Mouse (Mus musculus): ENCODE measurements around the gene Cmip.

Gene Cmip

GRCm38 (mm10) chr8:117297913-117298518 is 41.2 kb downstream of the Cmip start:
- ATAC-seq (ENCODE audit: low TSS enrichment), result no peak

- no peak for ATAC-seq (ENCODE audit: low TSS enrichment)
These were observed 42.3 kb downstream of the Cmip start for GRCm38 (mm10) chr8:117299204-117299603.

GRCm38 (mm10) chr8:117300188-117300587 is 43.3 kb downstream of the Cmip start:
- no peak for ATAC-seq (ENCODE audit: low TSS enrichment)

GRCm38 (mm10) chr8:117301457-117302041 is 44.7 kb downstream of the Cmip start:
- ATAC-seq (ENCODE audit: low TSS enrichment), result no peak

GRCm38 (mm10) chr8:117302072-117302471 is 45.2 kb downstream of the Cmip start:
- no peak for ATAC-seq (ENCODE audit: low TSS enrichment)

GRCm38 (mm10) chr8:117303666-117304065 is 46.8 kb downstream of the Cmip start:
- ATAC-seq (ENCODE audit: low TSS enrichment), result no peak

- no peak for ATAC-seq (ENCODE audit: low TSS enrichment)
These were observed 48.5 kb downstream of the Cmip start for GRCm38 (mm10) chr8:117305405-117305804.

GRCm38 (mm10) chr8:117306756-117307155 is 49.9 kb downstream of the Cmip start:
- ATAC-seq (ENCODE audit: low TSS enrichment), result no peak

DNA sequence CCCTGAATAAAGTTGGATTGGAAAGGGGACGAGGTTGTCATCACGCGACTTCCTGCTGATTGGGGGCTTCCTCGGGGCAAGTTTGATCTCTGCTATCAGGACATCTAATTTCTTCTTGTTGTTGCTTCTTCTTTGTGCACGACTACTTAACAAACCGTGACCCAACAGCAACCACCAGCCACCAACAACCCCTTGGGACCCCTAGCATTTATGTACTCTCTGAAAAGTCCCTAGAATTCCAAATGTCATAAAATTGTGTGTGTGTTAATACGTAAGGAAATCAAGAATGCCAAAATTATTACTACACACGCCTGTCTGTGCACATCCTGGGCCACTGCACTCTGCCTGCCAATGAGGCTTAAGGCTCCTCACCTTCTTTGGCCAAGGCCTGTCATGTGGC is 50.4 kb downstream of the Cmip start:
- ATAC-seq (ENCODE audit: low TSS enrichment), result no peak

- ATAC-seq (ENCODE audit: low TSS enrichment), result no peak
These were observed 51.6 kb downstream of the Cmip start for GRCm38 (mm10) chr8:117308303-117309095.

DNA sequence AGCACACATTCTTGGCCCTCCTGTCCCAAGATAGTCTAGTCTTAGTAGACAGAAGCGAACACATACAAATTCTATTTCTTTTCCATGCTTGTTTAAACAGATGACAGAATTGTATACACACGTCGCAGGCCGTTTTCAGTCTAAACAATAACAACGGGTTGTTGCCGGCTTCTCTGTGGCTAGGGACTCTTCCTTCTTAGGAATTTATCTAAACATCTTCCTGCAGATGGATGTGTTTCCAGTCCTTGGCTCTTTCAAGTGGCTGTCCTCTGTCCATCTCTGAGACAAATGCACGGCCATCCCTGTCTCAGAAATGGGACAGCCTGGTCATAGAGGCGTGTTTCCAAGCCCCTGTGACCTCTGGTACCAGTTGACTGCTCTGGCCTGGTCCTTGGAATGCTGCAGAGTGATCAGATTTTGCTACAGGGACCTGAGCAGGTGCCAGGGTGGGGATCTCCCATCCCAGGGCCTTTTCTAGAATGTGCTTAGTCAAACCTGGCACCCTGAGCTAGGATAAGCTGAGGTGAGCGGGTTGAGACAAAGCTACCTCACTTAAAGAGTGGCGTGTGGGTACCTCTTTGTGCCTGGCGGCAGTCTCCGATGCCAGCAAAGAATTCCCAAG is 52.9 kb downstream of the Cmip start:
- ATAC-seq (ENCODE audit: low TSS enrichment), result no peak

GRCm38 (mm10) chr8:117310961-117311561 is 54.2 kb downstream of the Cmip start:
- ATAC-seq (ENCODE audit: low TSS enrichment), result no peak

DNA sequence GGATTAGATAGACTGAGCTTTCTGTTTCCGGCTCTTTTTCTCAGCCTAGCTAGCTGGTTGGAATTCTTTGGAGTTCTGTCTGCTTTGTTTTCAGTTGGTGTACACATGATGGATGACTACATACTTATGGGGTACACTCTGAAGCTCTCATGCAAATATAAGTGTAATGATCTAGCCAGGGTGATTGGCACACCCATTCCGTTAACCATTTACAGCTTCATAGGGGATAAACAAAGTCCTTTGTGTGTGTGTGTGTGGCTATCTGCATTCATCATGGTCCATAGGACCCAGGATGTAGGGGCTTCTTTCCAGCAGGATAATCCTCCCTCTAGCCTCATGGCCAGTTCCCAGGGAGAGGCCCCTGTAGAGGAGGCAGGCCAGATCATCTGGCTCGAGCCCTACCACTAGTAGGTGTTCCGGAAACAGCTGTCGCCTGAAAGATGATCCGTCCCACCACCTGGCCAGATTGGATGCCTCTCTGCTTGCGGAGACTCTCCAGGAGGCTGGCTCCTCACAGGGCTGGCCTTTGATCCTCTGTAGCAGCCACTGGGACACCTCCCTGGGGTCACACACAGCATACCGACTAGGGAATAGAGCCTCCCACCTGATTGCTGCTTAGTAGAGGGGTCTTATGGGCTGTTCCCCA is 57.6 kb downstream of the Cmip start:
- ATAC-seq (ENCODE audit: low TSS enrichment), result 0 out of 2 replicates have a peak, but pooled peaks have one; percentile 7

- ATAC-seq (ENCODE audit: low TSS enrichment), result no peak
These were observed 58.9 kb downstream of the Cmip start for GRCm38 (mm10) chr8:117315727-117316126.

DNA sequence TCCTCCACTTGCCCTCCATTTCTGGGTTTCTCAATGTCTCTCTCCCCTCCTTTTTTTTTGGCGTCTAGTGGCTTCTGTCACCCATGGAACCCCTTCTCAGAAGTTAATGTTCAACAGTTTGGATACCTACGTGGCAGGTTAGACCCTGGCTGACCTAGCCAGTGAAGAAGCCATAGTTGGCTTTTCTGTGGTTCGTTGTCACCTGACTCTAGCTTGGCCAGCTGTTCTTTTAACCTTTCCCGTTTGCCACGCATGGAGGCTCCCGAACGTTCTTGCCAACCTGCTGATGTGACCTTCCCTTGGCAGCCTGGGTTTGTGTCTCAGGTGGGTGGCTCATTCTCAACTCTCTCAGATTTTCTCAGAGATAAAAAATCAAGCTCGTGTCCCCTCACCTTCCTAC is 60.6 kb downstream of the Cmip start:
- no peak for ATAC-seq (ENCODE audit: low TSS enrichment)

GRCm38 (mm10) chr8:117318911-117319826 is 62.3 kb downstream of the Cmip start:
- ATAC-seq (ENCODE audit: low TSS enrichment), result no peak

GRCm38 (mm10) chr8:117320616-117321015 is 63.8 kb downstream of the Cmip start:
- no peak for ATAC-seq (ENCODE audit: low TSS enrichment)

- no peak for ATAC-seq (ENCODE audit: low TSS enrichment)
These were observed 64.4 kb downstream of the Cmip start for GRCm38 (mm10) chr8:117321232-117321631.

GRCm38 (mm10) chr8:117322021-117322420 is 65.2 kb downstream of the Cmip start:
- peak; percentile 85 for ATAC-seq (ENCODE audit: low TSS enrichment)

DNA sequence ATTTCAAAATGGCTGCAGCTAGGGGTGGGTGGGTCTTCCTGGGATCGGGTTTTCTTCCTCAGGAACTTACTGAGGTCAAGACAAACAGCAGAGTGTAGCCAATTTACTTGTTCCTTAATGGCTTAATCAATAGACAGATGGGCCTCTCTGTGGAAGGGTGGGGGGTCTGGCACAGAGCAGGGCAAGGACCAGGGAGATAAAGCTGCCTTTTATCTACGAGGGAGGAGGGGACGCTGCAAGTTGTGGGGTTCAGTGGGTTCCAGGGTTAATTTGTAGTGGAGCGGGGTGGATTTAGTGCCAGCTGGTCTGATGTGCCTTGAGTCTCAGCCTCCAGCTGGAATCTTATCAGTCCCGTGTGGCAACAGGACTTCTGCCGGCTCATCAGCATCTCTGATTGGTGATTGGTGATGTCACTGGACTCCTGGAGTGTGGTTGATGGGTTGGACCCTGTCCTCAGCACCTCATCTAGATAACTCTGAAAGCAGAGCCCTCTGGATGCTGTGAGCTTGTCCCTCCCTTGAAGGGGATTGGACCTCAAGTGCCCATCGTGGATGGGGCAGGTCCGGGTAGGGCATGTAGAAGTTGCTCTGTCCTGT is 65.9 kb downstream of the Cmip start:
- no peak for ATAC-seq (ENCODE audit: low TSS enrichment)

Measured in frontal cortex, adult (tissue).